Mouse (Mus musculus) liver, embryonic 14.5 days (tissue): ENCODE measurements around the gene Zfp148.

Experiments used
- CTCF ChIP-seq: IDR thresholded peaks from 2 replicates; pipeline ENCODE4 v1.5.1; 2016; ENCODE audit warnings: antibody characterized with exemption, low read depth, control low read depth
- EP300 ChIP-seq: IDR thresholded peaks from 2 replicates; pipeline ENCODE4 v1.6.1; 2016; ENCODE audit warnings: antibody characterized with exemption, low read depth

- TF ChIP-seq CTCF (no peak), EP300 (no peak)
These were observed 42.1 kb upstream of the Zfp148 start for GRCm38 (mm10) chr16:33338492-33338891.
